Mouse (Mus musculus) kidney, adult 2 months (tissue): Measurements from ENCODE around the gene Kmt2c.

Experiments used
- CTCF ChIP-seq: fragments of 200-500 bp; conservative IDR thresholded peaks from 2 replicates; pipeline ENCODE4 v1.5.1; 2011; ENCODE audit warnings: low read depth, mild to moderate bottlenecking, control low read depth, low read length, moderate library complexity, mixed read lengths; ENCODE audit not compliant: insufficient read depth, insufficient read length
- POLR2A ChIP-seq: fragments of 200-500 bp; IDR thresholded peaks from one replicate; pipeline ENCODE4 v1.6.1; 2011; ENCODE audit warnings: low read depth, low read length, control low read depth

DNA sequence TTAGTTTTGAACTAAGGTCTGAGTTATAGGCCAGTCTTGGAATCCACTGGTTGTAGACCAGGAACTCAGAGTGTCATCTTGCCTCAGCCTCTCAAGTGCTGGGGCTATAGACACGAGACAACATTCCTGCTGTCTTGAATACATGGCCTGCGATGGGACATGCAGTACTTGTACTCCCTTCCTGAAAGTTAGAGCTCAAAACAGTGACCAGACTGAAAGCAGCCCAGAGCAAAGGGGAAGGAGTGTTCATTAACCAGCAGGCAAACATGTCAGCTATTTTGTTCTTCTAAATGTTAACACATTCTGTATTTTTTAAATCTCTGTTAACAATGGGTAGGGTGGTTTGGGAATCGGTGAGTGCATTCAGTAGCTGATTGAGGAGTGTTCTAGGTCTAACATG is 251.5 kb downstream of the Kmt2c start:
- TF ChIP-seq POLR2A (no peak), CTCF (no peak)
